Mouse (Mus musculus) retina, postnatal 1 day (tissue): ENCODE data around the gene Zfp652.
"Not testable (repeated sequence)": the region's sequence is repeated elsewhere in the genome, so short reads cannot be mapped to it uniquely, and the experiment has no call there.

Experiments used
- DNase-seq: peaks from one replicate; pipeline ENCODE4 v3.0.0-alpha.2; 2012

Zfp652 gene

GRCm38 (mm10) chr11:95712085-95712562 lies 349 bp upstream of the Zfp652 start:
- DNase-seq = peak; percentile 65

DNA sequence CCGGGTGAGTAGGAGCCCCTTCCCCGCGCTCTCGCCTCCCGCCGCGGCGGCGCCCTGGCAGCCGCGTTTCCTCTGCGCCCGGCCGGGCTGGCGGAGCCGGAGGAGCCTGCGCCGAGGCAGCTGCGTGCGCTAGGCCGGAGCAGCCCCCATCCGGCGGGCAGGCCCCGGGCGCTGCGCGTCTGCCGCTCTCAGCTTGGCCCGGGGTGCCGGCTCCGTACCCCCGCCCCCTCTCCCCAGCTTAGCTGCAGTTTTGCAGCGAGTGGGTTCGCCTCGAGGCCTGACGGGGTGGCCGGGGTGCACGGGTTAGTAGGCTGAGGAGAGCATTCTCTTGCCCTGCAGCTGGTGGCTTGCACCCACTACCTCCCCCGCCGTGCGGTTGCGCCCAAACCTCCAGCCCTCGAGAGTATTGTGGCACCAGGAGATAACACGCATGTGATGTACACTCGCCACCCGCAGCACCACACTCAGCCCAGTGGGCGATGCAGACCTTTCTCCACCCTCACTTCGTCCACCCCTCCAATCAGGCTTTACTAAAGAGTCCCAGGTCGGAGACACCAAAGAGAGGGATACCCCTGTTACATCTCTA lies 845 bp downstream of the Zfp652 start:
- DNase-seq = no peak

DNA sequence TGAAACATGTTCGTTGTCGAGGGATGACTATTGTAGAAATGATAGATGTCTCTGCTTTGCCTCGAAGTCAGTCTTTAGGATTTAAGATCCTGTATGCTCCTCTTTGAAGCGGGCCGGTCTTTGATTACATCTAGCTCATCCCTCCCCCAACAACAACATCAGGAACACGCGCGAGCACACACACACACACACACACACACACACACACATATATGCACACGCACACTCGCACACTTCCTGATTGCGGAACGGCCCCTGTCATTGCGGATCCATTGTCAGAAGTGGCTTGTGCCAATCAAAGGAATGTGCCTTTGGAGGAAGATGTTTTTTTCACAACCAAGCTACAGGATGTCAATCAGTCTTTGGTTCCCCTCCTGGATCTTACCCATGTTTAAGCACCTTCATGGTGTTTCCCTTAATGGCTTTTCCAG lies 1.4 kb downstream of the Zfp652 start:
- DNase-seq = peak; percentile 50

DNA sequence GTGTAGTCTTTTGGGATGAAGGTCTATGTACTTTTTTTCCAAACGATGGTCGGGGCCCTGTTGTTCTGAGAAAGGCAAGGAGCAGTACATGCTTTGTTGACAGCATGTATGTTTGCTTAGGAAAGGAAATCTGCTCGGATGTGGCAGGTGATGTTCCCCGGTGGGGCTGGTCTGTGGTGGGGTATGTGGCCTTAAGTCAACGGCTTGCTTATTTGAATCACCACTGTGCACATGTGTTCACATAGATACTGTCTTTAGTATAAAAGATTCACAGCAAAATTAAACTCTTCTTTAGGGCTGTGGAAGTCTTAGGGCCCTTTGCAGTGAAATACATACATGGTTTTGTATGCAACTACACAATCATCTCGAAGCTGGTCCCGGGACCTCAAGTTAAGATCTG lies 1.9 kb downstream of the Zfp652 start:
- DNase-seq = no peak

- DNase-seq = no peak
These were observed 3.7 kb downstream of the Zfp652 start for GRCm38 (mm10) chr11:95716136-95716535.

GRCm38 (mm10) chr11:95719356-95719755 lies 6.9 kb downstream of the Zfp652 start:
- peak; percentile 50 for DNase-seq

DNA sequence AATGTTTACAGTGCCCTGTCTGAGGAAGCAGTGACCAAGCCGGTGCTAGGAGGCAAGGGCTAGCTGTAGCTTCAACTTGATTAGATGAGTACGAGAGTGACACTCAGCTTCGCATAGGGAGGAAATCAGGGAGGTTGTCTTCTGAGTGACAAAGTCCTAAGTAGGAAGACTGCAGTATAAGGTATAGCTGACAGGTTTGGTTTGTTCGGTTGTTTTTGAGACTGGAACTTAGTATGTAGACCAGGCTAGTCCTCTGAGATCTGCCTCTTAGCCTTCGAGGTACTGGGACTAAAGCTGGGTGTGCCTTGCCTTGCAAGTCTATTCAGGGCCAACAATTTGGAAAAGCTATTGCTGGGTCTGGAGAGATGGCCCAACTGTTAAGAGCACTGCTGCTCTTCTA lies 10.8 kb downstream of the Zfp652 start, which contains the start of gene B130006D01Rik:
TSS of gene B130006D01Rik (plus strand) at position 301 of the 400 bp plus-strand sequence.
- no peak for DNase-seq

DNA sequence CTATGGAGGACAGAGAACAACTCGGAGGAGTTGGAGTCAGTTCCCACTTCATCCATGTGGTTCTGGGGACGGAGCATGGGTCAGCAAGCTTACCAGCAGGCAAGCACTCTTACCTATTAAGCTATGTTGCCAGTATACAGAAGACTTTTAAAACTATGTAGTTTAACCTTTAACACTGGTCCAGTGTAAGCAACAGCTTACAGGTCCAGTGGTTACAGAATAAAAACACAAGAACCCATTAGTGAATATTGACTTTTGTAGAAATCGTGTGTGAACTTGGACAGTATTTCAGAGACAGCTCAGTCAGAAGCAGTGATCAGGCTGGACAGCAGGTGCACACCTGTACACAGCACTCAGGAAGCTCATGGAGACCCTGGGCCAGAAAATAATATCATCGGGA lies 12.0 kb downstream of the Zfp652 start:
- DNase-seq = no peak

- DNase-seq = no peak
These were observed 13.7 kb downstream of the Zfp652 start for GRCm38 (mm10) chr11:95726156-95726555.

DNA sequence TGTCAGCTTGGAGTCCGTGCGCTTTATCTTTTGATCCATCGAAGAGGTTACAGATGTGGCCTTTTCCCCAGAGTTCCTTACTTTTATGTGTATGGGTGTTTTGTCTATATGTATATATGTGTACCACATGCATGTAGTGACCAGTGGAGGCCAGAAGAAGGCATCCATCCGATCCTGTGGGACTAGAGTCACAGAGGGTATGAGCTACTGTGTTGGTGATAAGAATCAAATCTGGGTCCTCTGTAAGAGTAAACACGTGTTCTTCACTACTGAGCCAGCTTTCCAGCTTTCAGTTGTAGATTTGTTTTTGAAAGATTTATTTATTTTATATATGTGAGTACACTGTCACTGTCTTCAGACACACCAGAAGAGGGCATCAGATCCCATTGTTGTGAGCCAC lies 15.5 kb downstream of the Zfp652 start:
- DNase-seq = no peak

GRCm38 (mm10) chr11:95728916-95729907 lies 16.7 kb downstream of the Zfp652 start:
- DNase-seq = no peak

- no peak for DNase-seq
These were observed 22.0 kb downstream of the Zfp652 start for GRCm38 (mm10) chr11:95734485-95734884.

DNA sequence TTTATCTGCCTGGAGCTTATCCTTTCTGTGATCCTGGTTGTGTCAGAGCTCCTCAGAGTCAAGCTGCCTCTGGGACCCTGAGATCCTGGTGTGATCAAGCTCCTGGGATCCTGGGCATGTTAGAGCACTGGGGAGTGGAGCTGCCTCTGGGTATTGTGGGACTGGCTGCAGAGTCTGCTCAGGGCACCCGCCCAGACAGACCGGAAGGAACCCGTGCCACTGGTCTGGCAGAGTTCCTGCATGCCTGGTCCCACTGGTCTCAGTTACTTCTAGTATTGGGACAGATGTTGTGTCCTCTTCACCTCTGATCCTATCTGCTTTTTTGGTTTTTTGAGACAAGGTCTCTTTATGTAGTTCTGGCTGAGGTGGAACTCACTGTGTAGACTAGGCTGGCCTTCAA lies 25.3 kb downstream of the Zfp652 start:
- no peak for DNase-seq

- DNase-seq = no peak
These were observed 32.0 kb downstream of the Zfp652 start for GRCm38 (mm10) chr11:95744521-95744920.

DNA sequence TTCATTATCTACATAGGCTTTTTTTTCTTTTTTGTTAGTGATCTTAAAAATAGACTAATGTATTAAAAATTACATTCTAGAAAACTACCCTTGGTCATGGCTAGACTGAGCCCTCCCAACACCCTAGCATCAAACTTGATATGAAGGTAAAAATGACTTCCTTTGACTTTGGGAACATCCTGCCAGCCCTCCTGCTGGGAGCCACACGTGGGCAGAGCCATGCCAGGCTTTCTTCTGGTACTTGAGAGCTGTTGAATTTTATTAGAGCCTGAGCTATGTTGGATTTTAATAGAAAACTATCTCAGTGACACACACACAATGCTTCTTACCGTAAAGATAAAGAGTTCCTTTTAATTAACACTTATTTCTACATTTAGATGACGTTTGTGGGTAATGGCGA lies 34.3 kb downstream of the Zfp652 start:
- DNase-seq = no peak

GRCm38 (mm10) chr11:95748331-95748730 lies 35.9 kb downstream of the Zfp652 start:
- no peak for DNase-seq

GRCm38 (mm10) chr11:95749619-95750018 lies 37.1 kb downstream of the Zfp652 start:
- no peak for DNase-seq

- peak; percentile 82 for DNase-seq
These were observed 38.5 kb downstream of the Zfp652 start for GRCm38 (mm10) chr11:95750995-95751394.

GRCm38 (mm10) chr11:95755137-95755536 lies 42.7 kb downstream of the Zfp652 start:
- DNase-seq = not testable (repeated sequence)

DNA sequence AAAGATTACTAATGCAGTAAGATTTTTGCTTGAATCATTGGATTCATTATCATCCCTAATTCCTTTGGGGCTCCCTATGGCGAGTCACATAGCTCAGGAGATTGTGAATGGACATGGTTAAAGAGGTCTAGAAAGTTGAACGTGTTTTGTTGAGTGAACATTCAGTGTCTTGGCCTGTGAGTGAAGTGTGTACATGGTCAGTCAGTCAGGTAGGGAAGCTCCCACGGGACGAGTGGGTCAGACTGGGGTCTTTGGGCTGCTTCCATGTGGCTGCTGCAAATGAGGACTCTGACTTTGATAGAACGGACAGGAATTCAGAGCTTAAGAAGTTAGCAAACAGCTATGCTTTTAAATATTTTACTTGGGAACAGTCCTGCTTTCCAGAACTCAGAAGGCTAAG lies 48.0 kb downstream of the Zfp652 start:
- DNase-seq = no peak

DNA sequence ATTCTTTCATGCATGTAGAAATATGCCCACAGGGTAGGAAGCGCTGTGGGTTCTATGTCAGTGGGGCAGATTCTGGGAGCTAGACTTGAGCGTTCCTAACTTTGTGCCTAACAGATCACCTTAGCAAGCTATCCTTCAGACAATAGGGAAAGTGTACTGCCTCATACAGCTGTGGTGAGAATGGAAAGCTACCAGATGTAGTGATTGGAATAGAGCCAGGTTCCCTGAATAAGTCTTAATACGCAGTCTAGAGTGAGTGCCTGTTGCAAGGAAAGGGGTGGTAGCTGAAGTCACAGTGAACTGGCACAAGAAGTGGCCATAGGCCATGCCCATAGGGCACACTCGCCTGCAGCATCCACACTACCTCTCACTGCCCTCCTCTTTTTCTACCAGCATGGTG lies 50.5 kb downstream of the Zfp652 start:
- no peak for DNase-seq

- DNase-seq = peak; percentile 60
These were observed 52.3 kb downstream of the Zfp652 start for GRCm38 (mm10) chr11:95764806-95765205.

DNA sequence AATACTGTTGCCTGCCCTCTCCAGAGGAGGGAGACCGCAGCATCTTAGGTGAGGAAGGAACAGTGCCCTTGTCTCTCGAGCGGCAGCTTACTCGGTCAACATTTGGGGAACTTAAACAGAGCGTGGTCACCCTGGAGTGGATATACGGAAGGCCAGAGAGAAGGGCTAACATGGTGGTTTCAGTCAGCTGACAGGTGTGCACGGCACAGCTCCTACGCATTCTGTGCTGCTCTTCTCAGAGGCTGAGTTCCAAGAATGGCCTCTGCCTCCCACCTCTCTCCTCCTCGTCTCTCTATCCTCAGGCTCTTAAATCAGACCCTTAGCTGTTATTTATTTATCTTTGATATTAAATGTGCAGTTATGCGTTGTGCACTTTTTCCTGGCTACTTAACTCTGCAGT lies 52.9 kb downstream of the Zfp652 start:
- no peak for DNase-seq

- DNase-seq = no peak
These were observed 55.8 kb downstream of the Zfp652 start for GRCm38 (mm10) chr11:95768244-95768643.
